In genomic region chr9:57074171-57074821, GRCm38 (mm10) we compare ENCODE assay signal across 8 mouse cellular contexts. TPM values are rescaled to one million over a fixed set of nuclear protein-coding genes. Genes with fewer than 3 reads are reported as not detected.
DNase-seq lines count a peak whose midpoint lies in the region; ATAC-seq lines count a peak whose summit lies in the region.

No protein-coding gene starts in this region.

- H3K27ac ChIP-seq in intestine, embryonic 16.5 days (ENCODE audit: low read length) = peak overlapping the region; percentile 86
- peak overlapping the region; percentile 99 for H3K27ac ChIP-seq in liver, embryonic 13.5 days
- peak overlapping the region; percentile 53; the same call in 1 of the 2 replicates for H3K27ac ChIP-seq in neural tube, embryonic 12.5 days

- 3% methylated on average over 21 of the region's 21 CpGs for WGBS in intestine, embryonic 16.5 days
- 4% methylated on average over 21 of the region's 21 CpGs for WGBS in liver, embryonic 13.5 days (ENCODE audit: insufficient replicate concordance)
- 6% methylated on average over 21 of the region's 21 CpGs for WGBS in neural tube, embryonic 12.5 days

- H3K9me3 ChIP-seq in intestine, embryonic 16.5 days (ENCODE audit: control insufficient read depth, low read length) = no peaks in the 10 kb centered on the region
- no peaks in the 10 kb centered on the region for H3K9me3 ChIP-seq in liver, embryonic 13.5 days (replicated peaks)
- no peaks in the 10 kb centered on the region for H3K9me3 ChIP-seq in neural tube, embryonic 12.5 days

- peaks cover 22% of the 10 kb centered on the region for H3K4me1 ChIP-seq in intestine, embryonic 16.5 days (ENCODE audit: control insufficient read depth, insufficient read depth, low read length)
- H3K4me1 ChIP-seq in liver, embryonic 13.5 days (replicated peaks) = peaks cover 60% of the 10 kb centered on the region
- peaks cover 23% of the 10 kb centered on the region for H3K4me1 ChIP-seq in neural tube, embryonic 12.5 days

- peak; percentile 6 for DNase-seq in ovary, postnatal 10 days (ENCODE audit: low spot score)
- no peak for DNase-seq in ovary, adult 18-20 months (ENCODE audit: low spot score)
- DNase-seq in cerebellum, adult 9-10 months = peak; percentile 83
- DNase-seq in gastrocnemius, postnatal 10 days = peak; percentile 48
- DNase-seq in liver, embryonic 13.5 days = peak; percentile 44
- DNase-seq in thymus, postnatal 36 days = peak; percentile 43 to 52

- peak overlapping the region; percentile 98 for H3K4me3 ChIP-seq in intestine, embryonic 16.5 days (ENCODE audit: low read length)
- peak overlapping the region; percentile 94 for H3K4me3 ChIP-seq in liver, embryonic 13.5 days (replicated peaks)
- peak overlapping the region; percentile 91 for H3K4me3 ChIP-seq in neural tube, embryonic 12.5 days

- H3K27me3 ChIP-seq in intestine, embryonic 16.5 days (replicated peaks; ENCODE audit: control insufficient read depth, insufficient read depth, low read length) = no peaks in the 10 kb centered on the region
- H3K27me3 ChIP-seq in liver, embryonic 13.5 days = no peaks in the 10 kb centered on the region
- H3K27me3 ChIP-seq in neural tube, embryonic 12.5 days (replicated peaks) = no peaks in the 10 kb centered on the region

- no peaks in the 10 kb centered on the region for H3K36me3 ChIP-seq in intestine, embryonic 16.5 days (ENCODE audit: control insufficient read depth, insufficient read depth, low read length)
- H3K36me3 ChIP-seq in liver, embryonic 13.5 days = no peaks in the 10 kb centered on the region
- no peaks in the 10 kb centered on the region for H3K36me3 ChIP-seq in neural tube, embryonic 12.5 days

- H3K9ac ChIP-seq in intestine, embryonic 16.5 days (ENCODE audit: low read depth, low read length) = peak overlapping the region; percentile 80
- peak overlapping the region; percentile 92 for H3K9ac ChIP-seq in liver, embryonic 13.5 days
- peak overlapping the region; percentile 63 for H3K9ac ChIP-seq in neural tube, embryonic 12.5 days

- ATAC-seq in intestine, embryonic 16.5 days = no peak
- ATAC-seq in liver, embryonic 13.5 days (ENCODE audit: low read depth) = no peak
- no peak for ATAC-seq in neural tube, embryonic 12.5 days (ENCODE audit: low FRiP score, low read depth)

- peak overlapping the region; percentile 93 for H3K4me2 ChIP-seq in intestine, embryonic 16.5 days (ENCODE audit: low read depth, low read length)
- peak overlapping the region; percentile 99 for H3K4me2 ChIP-seq in liver, embryonic 13.5 days
- H3K4me2 ChIP-seq in neural tube, embryonic 12.5 days (replicated peaks) = peak overlapping the region; percentile 94

RNA-seq across cellular contexts. Expression of gene Sin3a, which starts 2.5 kb away (rescaled TPM):
- 10 to 100 TPM; 25.1 to 29.9 TPM for total RNA-seq in gastrocnemius, postnatal 10 days (2021)
- polyA plus RNA-seq in intestine, embryonic 16.5 days (2015; fragmentation: Nextera tagmentation; extraction: Ambion mirVana) = 22.4 and 23.3 TPM in 2 replicates
- polyA plus RNA-seq in liver, embryonic 13.5 days (2015; fragmentation: Nextera tagmentation; extraction: Ambion mirVana) = 13.3 and 16.5 TPM in 2 replicates
- polyA plus RNA-seq in neural tube, embryonic 12.5 days (2016; fragmentation: Nextera tagmentation; extraction: Ambion mirVana) = 33.0 and 33.7 TPM in 2 replicates

RNA-seq across cellular contexts. Expression of gene Man2c1, which starts 56.2 kb away (rescaled TPM):
- total RNA-seq in gastrocnemius, postnatal 10 days (2021) = 10 to 100 TPM; 48.9 to 61.6 TPM
- polyA plus RNA-seq in intestine, embryonic 16.5 days (2015; fragmentation: Nextera tagmentation; extraction: Ambion mirVana) = 45.4 and 52.7 TPM in 2 replicates
- polyA plus RNA-seq in liver, embryonic 13.5 days (2015; fragmentation: Nextera tagmentation; extraction: Ambion mirVana) = 17.3 and 19.5 TPM in 2 replicates
- 64.4 and 64.6 TPM in 2 replicates for polyA plus RNA-seq in neural tube, embryonic 12.5 days (2016; fragmentation: Nextera tagmentation; extraction: Ambion mirVana)
